Mouse (Mus musculus) 416B (cell line): ENCODE measurements around the gene Bptf.
"Not testable (repeated sequence)": the region's sequence is repeated elsewhere in the genome, so short reads cannot be mapped to it uniquely, and the experiment has no call there.

Experiments
- DNase-seq: peaks from one replicate; pipeline ENCODE4 v3.0.0; 2011; ENCODE audit warnings: low read depth

The Bptf gene

GRCm38 (mm10) chr11:107117789-107118188 is 14.1 kb downstream of the Bptf start:
- DNase-seq: no peak

GRCm38 (mm10) chr11:107113881-107114557 is 17.9 kb downstream of the Bptf start:
- DNase-seq: no peak

- peak; percentile 89 for DNase-seq
Observed at GRCm38 (mm10) chr11:107113112-107113511, 18.8 kb downstream of the Bptf start.

DNA sequence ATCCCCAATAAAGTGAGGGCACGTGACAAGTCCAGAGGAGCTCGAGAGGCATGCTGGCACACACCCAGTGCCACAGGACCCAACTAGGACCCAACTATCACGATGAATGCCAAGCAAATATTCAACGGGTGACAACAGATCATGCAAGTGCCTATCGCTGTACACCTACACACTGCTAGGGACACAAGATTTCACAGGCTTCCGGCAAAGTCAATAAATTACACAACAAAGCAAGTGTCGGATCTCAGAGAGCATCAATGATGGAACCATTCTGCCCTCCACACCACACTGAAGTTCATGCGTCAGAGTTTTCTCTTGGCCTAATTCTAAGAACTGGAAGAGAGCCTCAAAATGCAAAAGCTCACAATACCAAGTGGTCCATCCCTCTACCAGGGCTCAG is 22.3 kb downstream of the Bptf start:
- DNase-seq: no peak

- DNase-seq: peak; percentile 55
Observed at GRCm38 (mm10) chr11:107108892-107109291, 23.0 kb downstream of the Bptf start.

DNA sequence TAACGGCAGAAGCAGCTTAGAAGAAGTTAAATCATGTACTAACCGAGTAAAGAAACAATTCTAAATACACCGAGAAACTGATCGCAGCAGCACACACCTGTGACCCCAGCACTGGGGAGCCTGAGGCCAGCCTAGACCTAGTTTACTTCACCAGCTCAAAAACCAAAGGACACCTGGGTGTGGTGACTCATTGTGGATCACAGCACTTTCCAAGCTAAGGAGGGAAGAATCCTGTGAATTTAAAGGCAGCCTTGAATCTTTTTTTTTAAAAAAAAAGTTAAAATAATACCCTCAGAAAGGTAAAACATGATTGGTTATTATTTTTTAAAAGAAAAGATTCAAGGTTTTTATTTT is 24.2 kb downstream of the Bptf start:
- DNase-seq: no peak

DNA sequence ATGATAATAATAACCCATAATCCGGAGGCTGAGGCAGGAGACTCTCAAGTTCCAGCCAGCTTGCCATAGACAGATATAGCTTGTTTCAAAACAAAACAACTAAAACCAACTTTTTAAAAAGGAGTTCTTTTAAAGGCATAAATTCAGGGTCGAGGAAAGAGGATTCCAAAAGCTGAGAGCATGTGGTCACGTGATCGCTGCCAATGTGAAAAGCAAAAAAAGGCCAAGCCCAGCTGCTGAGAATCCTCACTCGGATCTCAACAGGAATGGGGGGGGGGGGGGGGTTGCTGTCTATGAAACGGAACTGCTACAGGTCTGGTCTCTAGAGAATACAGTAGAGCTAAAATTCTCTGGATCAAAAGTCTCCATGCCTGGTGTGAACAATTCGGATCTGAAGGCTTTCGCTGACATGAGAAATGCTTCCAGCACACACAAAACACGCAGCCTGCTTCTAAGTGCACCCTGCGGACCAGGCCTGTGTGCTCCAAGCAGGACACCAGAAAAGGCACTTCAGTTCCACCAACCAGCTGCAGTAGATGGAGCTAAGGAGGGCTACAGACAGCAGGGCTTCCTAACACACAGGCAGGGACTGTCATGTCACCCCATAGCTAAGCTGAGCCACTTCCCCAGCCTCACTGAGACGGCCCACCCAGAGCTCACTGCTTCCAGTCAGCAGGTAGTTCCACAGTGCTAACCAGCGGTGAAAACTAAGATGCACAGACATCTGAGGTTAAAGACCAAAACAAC is 24.8 kb downstream of the Bptf start:
- DNase-seq: no peak

GRCm38 (mm10) chr11:107106461-107106860 is 25.5 kb downstream of the Bptf start:
- no peak for DNase-seq

- DNase-seq: peak; percentile 77
Observed at GRCm38 (mm10) chr11:107105227-107105626, 26.7 kb downstream of the Bptf start.

DNA sequence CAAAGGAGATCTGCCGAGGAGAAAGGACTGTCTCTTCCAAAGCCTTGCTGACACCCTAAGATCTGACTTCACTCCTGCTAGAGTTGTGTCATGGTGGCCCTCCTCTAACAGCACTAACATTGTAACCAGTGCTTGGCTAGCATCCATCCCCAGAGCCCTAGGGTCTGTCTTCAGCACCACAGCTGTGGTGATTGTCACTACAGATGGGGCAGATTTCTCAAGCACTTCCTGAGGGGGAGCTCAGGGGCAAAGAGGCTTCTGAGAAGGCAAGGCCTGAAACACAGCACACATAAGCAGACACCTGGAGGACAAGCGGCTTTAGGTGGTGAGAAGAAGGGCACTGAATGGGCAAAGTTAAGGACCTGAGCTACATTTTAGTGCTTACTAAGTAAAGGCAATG is 28.2 kb downstream of the Bptf start:
- DNase-seq: peak; percentile 45

DNA sequence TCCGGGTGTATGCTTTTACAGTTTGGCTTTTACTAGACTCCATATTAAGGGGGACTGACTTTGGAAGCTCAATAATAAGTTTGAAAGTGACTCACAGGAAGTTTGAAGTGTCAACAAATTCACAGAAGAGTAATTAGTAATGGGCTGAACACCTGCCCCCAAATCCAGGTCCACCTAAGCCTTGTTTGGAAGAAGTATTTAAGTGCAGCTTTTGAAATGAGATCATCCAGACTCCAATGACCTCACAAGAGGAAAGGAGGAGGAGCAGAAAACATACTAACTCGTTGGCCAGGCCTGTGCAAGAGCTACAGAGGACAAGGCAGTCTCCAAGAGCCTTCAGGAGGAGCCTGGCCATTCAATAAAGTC is 28.7 kb downstream of the Bptf start:
- DNase-seq: peak; percentile 46

GRCm38 (mm10) chr11:107102465-107103223 is 29.3 kb downstream of the Bptf start:
- peak; percentile 66 for DNase-seq

DNA sequence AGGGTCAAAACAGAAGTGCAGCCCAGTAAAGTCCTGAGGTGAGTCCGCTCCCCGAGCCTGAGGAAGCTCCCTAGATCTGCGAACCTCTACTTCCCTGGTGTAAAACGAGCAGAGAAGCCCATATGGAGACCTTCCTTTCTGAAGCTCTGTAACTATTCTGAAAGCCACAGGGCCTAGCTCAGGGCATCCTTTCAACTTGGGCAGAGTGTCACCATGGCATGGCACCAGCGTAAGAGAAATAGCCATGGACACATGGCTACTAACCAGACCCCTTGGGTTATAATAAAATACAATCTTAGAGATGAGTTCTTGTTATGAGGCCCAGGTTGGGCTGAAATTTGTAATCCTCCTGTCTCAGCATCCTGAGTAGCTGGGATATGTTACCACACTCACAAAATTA is 35.0 kb downstream of the Bptf start:
- no peak for DNase-seq

DNA sequence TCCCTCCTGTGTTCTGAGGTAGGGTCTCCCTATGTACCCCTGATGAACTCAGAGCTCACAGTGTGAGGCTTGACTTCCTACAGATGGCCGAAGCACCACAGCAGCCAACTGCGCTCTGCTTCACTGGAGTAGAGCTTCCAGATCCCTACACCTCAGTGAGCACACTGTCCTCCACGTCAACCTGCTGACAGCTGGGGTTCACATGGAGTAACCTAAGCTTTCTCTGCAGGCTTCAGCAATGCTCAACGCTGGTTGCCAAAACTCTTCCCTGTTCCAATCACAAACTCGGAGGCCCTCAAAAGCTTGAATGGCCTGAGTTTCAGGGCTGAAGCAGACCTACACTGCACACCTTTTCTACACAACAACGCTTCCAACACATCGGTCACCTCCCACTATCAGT is 38.1 kb downstream of the Bptf start:
- no peak for DNase-seq

- DNase-seq: peak; percentile 22
Observed at GRCm38 (mm10) chr11:107092637-107093036, 39.3 kb downstream of the Bptf start.

GRCm38 (mm10) chr11:107085866-107086265 is 46.1 kb downstream of the Bptf start:
- DNase-seq: no peak

DNA sequence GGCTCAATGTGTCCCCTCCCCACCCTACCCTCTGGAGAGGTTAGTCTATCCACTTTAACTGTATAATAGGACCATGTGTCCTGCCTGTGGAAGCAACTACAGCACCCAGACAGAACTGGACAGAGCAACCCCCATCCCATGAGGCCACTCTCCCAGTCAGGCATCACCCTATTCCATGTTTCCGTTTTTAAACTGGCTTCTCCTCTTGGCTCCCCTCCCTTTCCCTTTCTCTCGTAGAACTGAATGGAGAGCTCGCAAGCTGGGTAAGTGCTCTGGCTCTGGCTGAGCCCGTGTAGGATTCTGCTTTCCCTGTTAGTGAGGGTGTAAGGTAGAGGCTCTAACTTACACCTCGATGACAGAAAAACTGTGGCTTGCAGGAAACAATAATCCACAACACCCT is 48.4 kb downstream of the Bptf start:
- DNase-seq: no peak

DNA sequence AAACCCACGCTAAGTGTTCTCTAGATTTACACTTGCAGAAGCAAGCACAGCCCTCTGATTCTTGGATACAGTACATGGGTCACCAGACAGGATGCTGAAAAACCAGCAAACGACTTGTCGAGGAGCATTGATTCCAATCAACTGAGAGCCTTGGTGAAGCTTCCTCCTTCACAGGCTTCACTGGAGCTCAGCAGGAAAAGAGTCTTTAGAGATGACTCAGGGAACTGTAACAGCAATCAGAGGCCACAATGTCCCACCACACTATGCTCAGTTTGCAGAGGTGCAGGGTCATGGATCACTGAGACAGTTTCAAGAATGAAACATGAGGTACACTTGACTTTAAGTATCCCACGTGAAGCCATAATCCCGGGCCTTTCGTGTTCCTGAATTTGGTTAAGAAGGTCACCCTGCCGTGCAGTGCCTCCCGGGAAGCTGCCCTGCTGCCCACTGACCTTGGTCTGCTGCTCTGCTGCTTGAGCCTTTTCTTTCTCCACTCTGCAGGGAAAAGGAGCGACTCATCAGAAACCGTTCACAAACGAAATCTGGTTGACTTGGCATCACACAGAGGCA is 66.6 kb downstream of the Bptf start:
- DNase-seq: peak; percentile 49

DNA sequence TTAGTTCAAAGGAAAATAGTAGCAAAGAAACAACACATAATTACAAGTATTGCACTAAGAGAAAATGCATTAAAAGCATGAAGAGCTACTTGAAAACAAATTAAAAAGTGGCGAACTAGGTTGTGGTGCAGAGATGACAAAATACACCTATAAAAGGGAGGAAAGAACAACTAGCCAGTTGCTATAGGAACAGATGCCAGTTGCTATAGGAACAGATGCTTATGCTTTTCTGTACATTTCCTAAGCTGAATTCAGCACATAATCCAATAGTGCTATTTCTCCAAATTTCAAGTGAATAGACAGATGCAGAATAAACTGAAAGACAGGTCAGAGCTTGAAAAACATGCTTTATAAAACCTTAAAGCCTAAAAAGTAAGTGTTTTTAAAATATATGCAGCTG is 67.3 kb downstream of the Bptf start:
- no peak for DNase-seq

- DNase-seq: no peak
Observed at GRCm38 (mm10) chr11:107063067-107063466, 68.9 kb downstream of the Bptf start.

- no peak for DNase-seq
Observed at GRCm38 (mm10) chr11:107060941-107061340, 71.0 kb downstream of the Bptf start.

DNA sequence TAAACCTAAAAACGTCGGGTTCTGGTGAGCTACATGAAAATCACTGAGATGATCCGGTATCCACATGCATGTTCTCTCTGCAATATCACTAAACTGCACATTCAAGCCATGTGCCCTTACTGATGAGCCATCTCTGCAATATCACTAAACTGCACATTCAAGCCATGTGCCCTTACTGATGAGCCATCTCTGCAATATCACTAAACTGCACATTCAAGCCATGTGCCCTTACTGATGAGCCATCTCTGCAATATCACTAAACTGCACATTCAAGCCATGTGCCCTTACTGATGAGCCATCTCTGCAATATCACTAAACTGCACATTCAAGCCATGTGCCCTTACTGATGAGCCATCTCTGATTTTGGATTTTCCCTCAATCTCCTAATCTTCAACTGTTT is 72.3 kb downstream of the Bptf start:
- not testable (repeated sequence) for DNase-seq

- no peak for DNase-seq
Observed at GRCm38 (mm10) chr11:107057391-107057790, 74.5 kb downstream of the Bptf start.
